Mouse (Mus musculus) neural tube, embryonic 14.5 days (tissue): ENCODE results near the gene Hpcal1. TPM values are rescaled to one million over a fixed set of nuclear protein-coding genes. Genes with fewer than 3 reads are reported as not detected.
"Not testable (repeated sequence)": the region's sequence is repeated elsewhere in the genome, so short reads cannot be mapped to it uniquely, and the experiment has no call there.

ENCODE experiments used
- ATAC-seq: fragments of 200-750 bp; cut with Nextera tagmentation; 2 replicates; pipeline ENCODE4 v1.8.0; 2017; ENCODE audit warnings: low read depth, mild to moderate bottlenecking, moderate TSS enrichment, moderate library complexity
- H3K27ac ChIP-seq: fragments of 300-500 bp; sonication (generic); 2 replicates; pipeline ENCODE4 v1.5.1; 2014; ENCODE audit warnings: low read depth, mild to moderate bottlenecking, control low read depth, low read length, moderate library complexity, mixed read lengths
- H3K27me3 ChIP-seq: fragments of 300-500 bp; sonication (generic); 2 replicates; pipeline ENCODE4 v1.6.1; 2014; ENCODE audit warnings: low read length; ENCODE audit not compliant: control insufficient read depth, insufficient read depth
- H3K36me3 ChIP-seq: fragments of 300-500 bp; sonication (generic); 2 replicates; pipeline ENCODE4 v1.6.1; 2014; ENCODE audit warnings: low read length, mixed read lengths; ENCODE audit not compliant: control insufficient read depth, insufficient read depth
- H3K4me1 ChIP-seq: fragments of 300-500 bp; sonication (generic); 2 replicates; pipeline ENCODE4 v1.6.1; 2014; ENCODE audit warnings: low read length; ENCODE audit not compliant: control insufficient read depth, insufficient read depth
- H3K4me2 ChIP-seq: fragments of 300-500 bp; sonication (generic); 2 replicates; pipeline ENCODE4 v1.6.1; 2014; ENCODE audit warnings: mild to moderate bottlenecking, low read depth, low read length, control low read depth
- H3K4me3 ChIP-seq: fragments of 300-500 bp; sonication (generic); 2 replicates; pipeline ENCODE4 v1.5.1; 2014; ENCODE audit warnings: low read depth, low read length, control low read depth, mixed read lengths
- H3K9ac ChIP-seq: fragments of 300-500 bp; sonication (generic); replicated peaks from 2 replicates; pipeline ENCODE4 v1.6.1; 2014; ENCODE audit warnings: low read depth, mild to moderate bottlenecking, control low read depth, low read length, mixed read lengths
- H3K9me3 ChIP-seq: fragments of 300-500 bp; sonication (generic); 2 replicates; pipeline ENCODE4 v1.6.1; 2016; ENCODE audit warnings: low read length; ENCODE audit not compliant: control insufficient read depth
- WGBS: fragments of 180-500 bp; shearing (Covaris S2); extraction: QIAGEN DNeasy Blood & Tissue Kit; methylation state at CpG from one replicate; pipeline ENCODE4 v1.1.7; 2014; 5-methylcytosine and 5-hydroxymethylcytosine counted together
- polyA plus RNA-seq: library from polyadenylated mRNA; unstranded; fragments of >200 nt; fragmentation: Nextera tagmentation; extraction: Ambion mirVana; gene quantifications from 2 replicates; pipeline ENCODE4 v1.2.1, GENCODE M21; 2014

The Hpcal1 gene
- polyA plus RNA-seq, 1 experiment from 2014 or later = 135 TPM

GRCm38 (mm10) chr12:17749784-17750183 is 59.1 kb downstream of the Hpcal1 start:
- Histone ChIP-seq H3K9ac (no peak overlapping the region), H3K4me1 (peaks cover 6% of the 10 kb centered on the region; the same call in 1 of the 2 replicates), H3K27ac (no peak overlapping the region), H3K27me3 (no peaks in the 10 kb centered on the region), H3K36me3 (no peaks in the 10 kb centered on the region), H3K4me3 (no peak overlapping the region), H3K4me2 (no peak overlapping the region), H3K9me3 (no peaks in the 10 kb centered on the region)
- 63% methylated on average over 3 of the region's 3 CpGs for WGBS
- ATAC-seq = no peak

GRCm38 (mm10) chr12:17750500-17750899 is 59.8 kb downstream of the Hpcal1 start:
- H3K4me1 ChIP-seq = peaks cover 6% of the 10 kb centered on the region; the same call in 1 of the 2 replicates
- 67% methylated on average over 4 of the region's 4 CpGs for WGBS
- no peaks in the 10 kb centered on the region for H3K36me3 ChIP-seq
- no peaks in the 10 kb centered on the region for H3K27me3 ChIP-seq
- H3K4me3 ChIP-seq = no peak overlapping the region
- no peak overlapping the region for H3K27ac ChIP-seq
- H3K9me3 ChIP-seq = no peaks in the 10 kb centered on the region
- ATAC-seq = no peak
- no peak overlapping the region for H3K9ac ChIP-seq
- H3K4me2 ChIP-seq = no peak overlapping the region

GRCm38 (mm10) chr12:17752828-17753227 is 62.2 kb downstream of the Hpcal1 start:
- ATAC-seq = peak; percentile 38; the same call in 1 of the 2 replicates
- Histone ChIP-seq H3K36me3 (no peaks in the 10 kb centered on the region), H3K9ac (no peak overlapping the region), H3K4me1 (peaks cover under 1% of the 10 kb centered on the region; the same call in 1 of the 2 replicates), H3K27ac (no peak overlapping the region), H3K4me3 (no peak overlapping the region), H3K9me3 (no peaks in the 10 kb centered on the region), H3K4me2 (no peak overlapping the region), H3K27me3 (no peaks in the 10 kb centered on the region)
- 42% methylated on average over 5 of the region's 5 CpGs for WGBS

DNA sequence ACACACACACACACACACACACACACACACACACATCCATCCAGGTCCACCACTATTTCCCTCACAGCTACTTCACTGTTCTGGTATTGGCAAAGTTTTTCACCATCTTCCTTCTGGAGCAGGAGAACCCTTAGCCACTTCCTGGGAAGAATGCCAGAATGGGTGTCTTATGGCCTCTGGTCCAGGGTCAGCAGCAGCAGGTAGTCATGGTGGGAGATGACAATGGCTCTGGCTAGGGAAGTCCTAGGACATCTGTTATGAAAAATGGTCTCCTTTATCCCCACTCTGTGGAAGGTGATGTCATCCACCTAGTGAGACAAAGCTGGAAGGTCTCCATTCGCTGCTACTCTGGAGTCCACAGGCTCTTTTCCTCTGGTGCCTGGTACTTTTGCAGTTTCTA is 64.1 kb downstream of the Hpcal1 start:
- no peak for ATAC-seq
- H3K27me3 ChIP-seq = no peaks in the 10 kb centered on the region

DNA sequence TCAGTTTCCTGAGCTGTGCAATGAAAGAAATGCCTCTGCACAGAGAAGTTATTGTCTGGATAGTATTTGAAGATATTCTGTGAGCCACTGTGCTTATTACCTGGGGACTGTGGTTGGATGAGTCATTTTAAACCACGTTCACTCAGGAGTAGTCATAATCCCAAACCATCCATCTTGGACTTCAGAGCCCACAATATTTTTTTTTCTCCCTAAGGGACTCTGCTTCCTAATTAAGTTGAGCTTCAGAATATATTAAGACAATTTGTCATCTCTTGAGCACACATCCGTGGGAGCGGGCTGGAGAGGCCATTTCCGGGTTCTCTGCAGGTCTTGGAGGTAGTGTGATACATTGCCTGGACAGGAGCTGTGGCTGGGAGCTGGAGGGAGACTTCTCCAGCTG is 66.2 kb downstream of the Hpcal1 start:
- Histone ChIP-seq H3K36me3 (no peaks in the 10 kb centered on the region), H3K4me3 (no peak overlapping the region), H3K27ac (no peak overlapping the region), H3K9me3 (no peaks in the 10 kb centered on the region), H3K4me2 (no peak overlapping the region), H3K27me3 (no peaks in the 10 kb centered on the region), H3K9ac (no peak overlapping the region), H3K4me1 (no peaks in the 10 kb centered on the region; the same call in 1 of the 2 replicates)
- WGBS = 76% methylated on average over 4 of the region's 4 CpGs
- no peak; the same call in 1 of the 2 replicates for ATAC-seq

More for the DNA sequence above, 64.1 kb downstream of the Hpcal1 start:
- Histone ChIP-seq H3K4me1 (no peaks in the 10 kb centered on the region; the same call in 1 of the 2 replicates), H3K4me3 (no peak overlapping the region), H3K36me3 (no peaks in the 10 kb centered on the region), H3K9ac (no peak overlapping the region), H3K4me2 (no peak overlapping the region), H3K27ac (no peak overlapping the region), H3K9me3 (no peaks in the 10 kb centered on the region)
- WGBS = 93% methylated on average over 1 of the region's 1 CpGs

GRCm38 (mm10) chr12:17762286-17762933 is 71.8 kb downstream of the Hpcal1 start:
- H3K27me3 ChIP-seq = no peaks in the 10 kb centered on the region
- no peaks in the 10 kb centered on the region for H3K9me3 ChIP-seq
- H3K4me3 ChIP-seq = no peak overlapping the region
- H3K36me3 ChIP-seq = no peaks in the 10 kb centered on the region
- 61% methylated on average over 6 of the region's 6 CpGs for WGBS
- no peak overlapping the region for H3K27ac ChIP-seq
- no peaks in the 10 kb centered on the region for H3K4me1 ChIP-seq
- no peak; the same call in 1 of the 2 replicates for ATAC-seq
- H3K9ac ChIP-seq = no peak overlapping the region
- no peak overlapping the region for H3K4me2 ChIP-seq

DNA sequence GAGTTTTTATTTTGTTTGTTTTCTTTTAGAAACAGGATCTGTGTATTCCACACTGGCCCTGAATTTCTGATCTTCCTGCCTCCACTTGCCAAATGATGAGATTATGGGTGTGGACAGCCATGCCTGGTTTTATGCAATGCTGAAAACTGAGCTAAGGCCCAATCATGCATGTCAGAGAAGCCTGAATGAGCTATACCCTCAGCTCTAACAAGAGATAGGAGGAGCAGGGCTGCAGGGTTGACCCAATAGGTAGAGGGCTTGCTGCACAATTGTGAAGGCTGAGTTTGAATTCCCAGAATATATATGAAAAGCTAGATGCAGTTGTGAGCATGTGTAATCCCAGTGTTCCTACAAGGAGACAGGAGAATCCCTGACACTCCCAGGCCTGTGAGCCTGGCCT is 72.4 kb downstream of the Hpcal1 start:
- H3K27me3 ChIP-seq = no peaks in the 10 kb centered on the region
- ATAC-seq = no peak
- no peak overlapping the region for H3K9ac ChIP-seq
- H3K36me3 ChIP-seq = no peaks in the 10 kb centered on the region
- H3K4me2 ChIP-seq = no peak overlapping the region
- no peaks in the 10 kb centered on the region for H3K9me3 ChIP-seq
- H3K4me3 ChIP-seq = no peak overlapping the region
- H3K27ac ChIP-seq = no peak overlapping the region
- H3K4me1 ChIP-seq = no peaks in the 10 kb centered on the region

GRCm38 (mm10) chr12:17764005-17764404 is 73.3 kb downstream of the Hpcal1 start:
- H3K9me3 ChIP-seq = no peaks in the 10 kb centered on the region
- no peak overlapping the region for H3K4me2 ChIP-seq
- H3K4me1 ChIP-seq = no peaks in the 10 kb centered on the region
- ATAC-seq = no peak
- no peak overlapping the region for H3K27ac ChIP-seq
- H3K36me3 ChIP-seq = no peaks in the 10 kb centered on the region
- H3K4me3 ChIP-seq = no peak overlapping the region
- no peak overlapping the region for H3K9ac ChIP-seq
- H3K27me3 ChIP-seq = no peaks in the 10 kb centered on the region
- 85% methylated on average over 3 of the region's 3 CpGs for WGBS

DNA sequence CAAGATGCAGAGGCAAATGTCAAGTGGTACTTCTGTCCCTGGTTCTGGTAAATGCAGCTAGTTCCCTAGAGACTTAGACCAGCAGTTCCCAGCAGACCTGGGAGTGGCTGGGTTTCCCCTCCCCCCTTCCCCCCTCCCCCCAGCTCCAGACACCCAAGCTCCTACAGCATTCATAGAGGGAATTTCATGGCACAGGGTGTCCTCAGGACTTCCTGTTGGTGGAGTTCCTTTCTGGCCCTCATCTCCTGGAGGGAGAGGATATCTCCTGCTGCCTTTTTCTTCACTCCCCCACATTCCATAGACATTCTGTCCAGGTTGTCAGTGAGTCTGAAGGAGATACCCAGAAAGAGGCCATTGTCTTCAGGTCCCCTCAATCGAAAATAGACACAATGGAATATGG is 76.9 kb downstream of the Hpcal1 start:
- ATAC-seq, H3K27ac ChIP-seq, H3K4me1 ChIP-seq, H3K9ac ChIP-seq, H3K27me3 ChIP-seq, H3K9me3 ChIP-seq, H3K4me2 ChIP-seq, H3K4me3 ChIP-seq, H3K36me3 ChIP-seq: not testable (repeated sequence)
- WGBS = 91% methylated on average over 1 of the region's 1 CpGs
